Mouse (Mus musculus) forebrain, embryonic 13.5 days (tissue): ENCODE data around the gene Slc5a11. TPM values are rescaled to one million over a fixed set of nuclear protein-coding genes. Genes with fewer than 3 reads are reported as not detected.

Experiments
- ATAC-seq: fragments of 200-750 bp; cut with Nextera tagmentation; 2 replicates; pipeline ENCODE4 v1.8.0; 2017
- H3K27ac ChIP-seq: fragments of 300-500 bp; sonication (generic); 2 replicates; pipeline ENCODE4 v1.5.1; 2015; ENCODE audit warnings: inconsistent platforms, mild to moderate bottlenecking, moderate library complexity
- H3K27me3 ChIP-seq: fragments of 300-500 bp; sonication (generic); 2 replicates; pipeline ENCODE4 v1.6.1; 2015; ENCODE audit warnings: mild to moderate bottlenecking, inconsistent platforms
- H3K36me3 ChIP-seq: fragments of 300-500 bp; sonication (generic); 2 replicates; pipeline ENCODE4 v1.6.1; 2015; ENCODE audit warnings: mild to moderate bottlenecking, inconsistent platforms; ENCODE audit not compliant: poor library complexity, severe bottlenecking
- H3K4me1 ChIP-seq: fragments of 300-500 bp; sonication (generic); 2 replicates; pipeline ENCODE4 v1.6.1; 2015; ENCODE audit warnings: inconsistent platforms
- H3K4me2 ChIP-seq: fragments of 300-500 bp; sonication (generic); 2 replicates; pipeline ENCODE4 v1.6.1; 2015; ENCODE audit warnings: inconsistent platforms, mild to moderate bottlenecking, moderate library complexity
- H3K4me3 ChIP-seq: fragments of 300-500 bp; sonication (generic); 2 replicates; pipeline ENCODE4 v1.5.1; 2015; ENCODE audit warnings: mild to moderate bottlenecking, inconsistent platforms
- H3K9ac ChIP-seq: fragments of 300-500 bp; sonication (generic); 2 replicates; pipeline ENCODE4 v1.6.1; 2015; ENCODE audit warnings: mild to moderate bottlenecking, inconsistent platforms
- H3K9me3 ChIP-seq: fragments of 300-500 bp; sonication (generic); replicated peaks from 2 replicates; pipeline ENCODE4 v1.6.1; 2016; ENCODE audit warnings: inconsistent platforms
- WGBS: fragments of 180-500 bp; shearing (Covaris S2); methylation state at CpG from one replicate; pipeline ENCODE4 v1.1.7; 2015; 5-methylcytosine and 5-hydroxymethylcytosine counted together
- polyA plus RNA-seq: library from polyadenylated mRNA; unstranded; fragments of >200 nt; fragmentation: Nextera tagmentation; extraction: Ambion mirVana; gene quantifications from 2 replicates; pipeline ENCODE4 v1.2.1, GENCODE M21; 2015

Gene Slc5a11
- polyA plus RNA-seq, 1 experiment from 2014 or later: not detected

DNA sequence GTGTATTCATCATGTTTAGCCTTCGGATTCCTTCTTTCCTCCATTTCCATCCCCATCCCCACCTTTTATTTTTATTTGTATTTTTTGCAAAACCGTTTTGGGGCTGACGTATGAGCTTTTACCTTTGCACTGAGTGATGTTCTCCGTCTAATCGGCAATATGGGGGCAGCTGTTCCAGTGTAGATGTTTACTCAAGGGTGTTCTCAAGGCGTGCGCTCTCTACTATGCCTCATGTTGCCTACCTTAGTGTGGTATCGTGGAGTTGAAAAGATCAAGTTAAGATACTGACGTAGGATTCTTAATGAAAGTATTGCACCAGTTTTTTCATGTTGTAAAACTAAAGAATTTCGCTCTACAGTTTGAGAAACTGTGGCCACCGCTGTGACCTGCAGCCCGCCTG lies 21.4 kb upstream of the Slc5a11 start:
- no peaks in the 10 kb centered on the region for H3K27me3 ChIP-seq
- H3K36me3 ChIP-seq: peaks cover 77% of the 10 kb centered on the region
- no peak for ATAC-seq
- no peaks in the 10 kb centered on the region for H3K4me1 ChIP-seq
- H3K9me3 ChIP-seq: no peaks in the 10 kb centered on the region
- no peak overlapping the region for H3K4me2 ChIP-seq
- 96% methylated on average over 12 of the region's 12 CpGs for WGBS
- H3K9ac ChIP-seq: no peak overlapping the region
- no peak overlapping the region for H3K27ac ChIP-seq
- H3K4me3 ChIP-seq: no peak overlapping the region

DNA sequence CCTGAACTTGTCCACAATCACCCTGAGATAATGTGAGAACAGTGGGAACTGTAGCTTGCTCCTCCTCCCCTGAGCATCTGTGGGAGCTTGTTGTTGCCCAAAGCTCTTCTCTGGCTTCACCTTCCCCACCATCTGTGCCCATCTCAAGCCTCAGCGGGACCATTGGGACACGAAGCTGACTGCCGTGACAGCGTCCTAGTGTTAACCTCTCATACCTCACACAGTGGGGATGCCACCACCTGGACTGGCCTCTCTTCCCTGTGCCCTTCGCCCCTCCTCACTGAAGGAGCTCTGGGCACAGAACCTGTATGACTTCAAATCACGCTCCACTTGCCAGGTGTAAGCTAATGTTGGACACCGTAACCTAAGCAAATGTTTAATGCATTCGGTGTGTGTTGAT lies 19.9 kb upstream of the Slc5a11 start:
- no peaks in the 10 kb centered on the region for H3K27me3 ChIP-seq
- WGBS: 93% methylated on average over 8 of the region's 8 CpGs
- no peak overlapping the region for H3K27ac ChIP-seq
- no peak overlapping the region for H3K4me3 ChIP-seq
- no peak for ATAC-seq
- H3K9me3 ChIP-seq: no peaks in the 10 kb centered on the region
- H3K4me2 ChIP-seq: no peak overlapping the region
- no peak overlapping the region for H3K9ac ChIP-seq
- H3K4me1 ChIP-seq: no peaks in the 10 kb centered on the region
- peaks cover 62% of the 10 kb centered on the region for H3K36me3 ChIP-seq

DNA sequence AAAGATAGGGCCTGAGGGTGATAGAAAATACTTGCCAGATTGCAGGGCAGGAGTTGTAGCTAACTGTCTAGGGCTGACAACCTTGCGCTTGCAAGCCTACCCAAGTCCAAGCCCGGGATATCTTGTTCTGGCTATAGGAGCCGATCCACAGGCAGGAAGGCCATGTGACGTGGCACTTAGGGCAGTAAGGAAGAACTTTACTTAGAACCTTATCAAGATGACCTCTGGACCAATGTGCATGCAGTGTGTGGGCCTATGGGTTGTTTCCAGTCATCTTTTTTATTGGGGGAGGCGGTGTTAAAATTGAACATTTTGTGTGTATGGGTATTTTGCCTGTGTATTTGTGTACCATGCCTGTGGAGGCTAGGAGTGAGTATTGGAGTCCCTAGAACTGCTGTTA lies 18.1 kb upstream of the Slc5a11 start:
- 95% methylated on average over 5 of the region's 5 CpGs for WGBS
- H3K9ac ChIP-seq: no peak overlapping the region
- H3K4me3 ChIP-seq: no peak overlapping the region
- no peak overlapping the region for H3K4me2 ChIP-seq
- no peaks in the 10 kb centered on the region for H3K4me1 ChIP-seq
- H3K36me3 ChIP-seq: peaks cover 44% of the 10 kb centered on the region
- H3K27ac ChIP-seq: no peak overlapping the region
- H3K9me3 ChIP-seq: no peaks in the 10 kb centered on the region
- no peak for ATAC-seq
- no peaks in the 10 kb centered on the region for H3K27me3 ChIP-seq

DNA sequence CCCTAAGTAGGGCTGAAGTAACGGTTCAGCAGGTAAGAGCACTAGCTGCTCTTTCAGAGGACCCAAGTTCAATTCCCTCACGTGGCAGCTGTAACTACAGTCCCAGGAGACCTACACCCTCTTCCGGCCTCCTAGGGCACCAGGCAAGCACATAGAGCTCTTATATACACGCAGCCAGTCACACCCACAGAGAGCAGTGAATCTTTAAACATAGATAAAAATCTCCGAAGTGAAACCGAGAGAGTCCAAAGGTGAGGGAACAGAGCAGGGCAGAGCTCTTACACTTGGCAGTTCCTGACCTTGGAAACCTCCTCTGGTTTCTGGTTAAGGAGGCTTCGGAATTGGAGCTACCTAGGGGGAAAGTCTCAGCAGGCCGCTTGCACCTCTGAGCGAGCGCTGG lies 15.9 kb upstream of the Slc5a11 start:
- no peak overlapping the region for H3K9ac ChIP-seq
- no peak overlapping the region for H3K4me2 ChIP-seq
- H3K4me3 ChIP-seq: no peak overlapping the region
- WGBS: 82% methylated on average over 10 of the region's 10 CpGs
- no peak overlapping the region for H3K27ac ChIP-seq
- no peaks in the 10 kb centered on the region for H3K9me3 ChIP-seq
- peaks cover 24% of the 10 kb centered on the region for H3K36me3 ChIP-seq
- ATAC-seq: no peak
- H3K27me3 ChIP-seq: no peaks in the 10 kb centered on the region
- H3K4me1 ChIP-seq: no peaks in the 10 kb centered on the region

DNA sequence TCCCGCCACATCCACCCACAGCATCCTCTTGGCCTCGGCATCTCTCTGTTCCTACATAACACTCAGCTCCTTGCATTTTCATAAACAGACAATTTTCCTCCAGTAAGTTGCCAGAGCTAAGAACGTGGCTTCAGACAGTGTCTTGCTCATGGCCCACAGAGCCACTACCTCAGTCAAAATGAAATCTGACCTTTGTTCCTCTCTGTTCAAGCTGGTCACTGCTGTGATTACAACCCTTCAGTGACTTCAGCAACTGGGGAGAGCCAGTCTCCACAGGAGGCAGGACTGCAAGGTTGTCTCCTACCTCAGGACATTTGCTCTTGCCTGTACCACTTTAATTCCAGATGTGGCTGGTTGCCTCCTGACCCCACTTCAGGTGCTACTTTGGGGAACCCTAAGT lies 15.4 kb upstream of the Slc5a11 start:
- 86% methylated on average over 3 of the region's 3 CpGs for WGBS
- Histone ChIP-seq H3K9ac (no peak overlapping the region), H3K9me3 (no peaks in the 10 kb centered on the region), H3K4me2 (no peak overlapping the region), H3K4me3 (no peak overlapping the region), H3K36me3 (peaks cover 20% of the 10 kb centered on the region), H3K27me3 (no peaks in the 10 kb centered on the region), H3K4me1 (no peaks in the 10 kb centered on the region), H3K27ac (no peak overlapping the region)
- no peak for ATAC-seq

DNA sequence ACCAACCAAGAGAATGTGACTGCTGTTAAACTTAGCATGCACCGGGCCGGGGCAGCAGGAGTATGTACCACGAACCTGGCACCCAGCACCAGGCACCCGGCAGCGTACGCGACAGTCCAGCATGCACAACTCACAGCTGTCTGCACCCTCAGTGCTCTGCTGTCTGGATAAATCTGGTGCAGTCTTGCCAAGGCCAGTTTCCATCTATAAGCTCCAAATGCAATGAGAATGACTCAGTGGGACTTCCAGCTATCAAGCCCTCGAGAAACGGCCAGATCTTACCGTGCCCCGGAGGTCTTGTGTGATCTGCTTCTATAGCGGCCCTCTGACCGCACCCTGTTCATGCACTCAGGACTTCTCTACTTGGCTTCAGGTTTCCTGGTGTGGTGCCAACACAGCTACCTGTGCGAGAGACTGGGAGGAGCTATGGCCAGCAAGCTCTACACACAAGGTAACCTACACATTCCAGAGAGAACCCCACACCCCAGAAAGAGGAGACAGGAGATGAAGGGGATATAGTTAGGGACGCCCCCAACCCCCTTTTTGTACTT lies 14.8 kb upstream of the Slc5a11 start:
- Histone ChIP-seq H3K9me3 (no peaks in the 10 kb centered on the region), H3K4me3 (no peak overlapping the region), H3K36me3 (peaks cover 15% of the 10 kb centered on the region), H3K27me3 (no peaks in the 10 kb centered on the region), H3K27ac (no peak overlapping the region), H3K9ac (no peak overlapping the region), H3K4me2 (no peak overlapping the region), H3K4me1 (no peaks in the 10 kb centered on the region)
- ATAC-seq: no peak
- 90% methylated on average over 15 of the region's 15 CpGs for WGBS

DNA sequence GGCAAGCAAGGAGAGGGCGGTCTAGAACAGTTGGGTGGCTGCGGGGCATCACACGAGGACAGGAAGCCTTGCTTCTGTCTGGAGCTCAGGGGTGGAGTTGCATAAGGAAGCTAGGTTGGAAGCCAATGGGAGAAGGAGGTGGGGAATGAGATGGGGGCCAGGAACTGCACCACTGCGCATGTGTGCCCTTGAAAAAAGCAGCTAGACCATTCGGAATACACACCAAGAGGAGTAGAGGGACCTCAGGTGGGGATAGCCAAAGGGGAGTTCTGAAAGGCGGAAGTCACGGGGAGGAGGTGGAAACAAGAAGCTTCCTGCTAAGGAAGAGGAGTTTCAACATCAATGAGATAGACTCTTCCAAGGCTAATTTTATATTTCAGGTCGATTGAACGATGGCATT lies 13.9 kb upstream of the Slc5a11 start:
- H3K9me3 ChIP-seq: no peaks in the 10 kb centered on the region

DNA sequence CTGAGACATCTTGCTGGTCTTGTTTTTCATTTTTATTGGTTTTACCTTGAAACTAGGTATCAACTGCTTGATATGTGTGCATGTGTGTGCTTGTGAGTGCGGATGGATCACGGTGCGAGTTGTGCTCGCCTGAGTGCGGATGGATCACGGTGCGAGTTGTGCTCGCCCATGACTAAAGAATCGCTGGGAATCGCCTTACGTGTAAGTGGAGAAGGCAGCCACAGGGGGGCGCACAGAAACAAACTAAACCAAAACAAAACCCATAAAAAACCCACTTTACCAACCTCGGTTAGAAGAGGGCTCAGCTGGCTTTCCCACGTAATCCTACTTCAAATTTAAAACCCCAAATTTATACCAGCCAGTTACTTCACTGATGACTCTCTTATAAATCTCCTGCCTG lies 9.3 kb upstream of the Slc5a11 start:
- no peaks in the 10 kb centered on the region for H3K27me3 ChIP-seq
- 34% methylated on average over 14 of the region's 14 CpGs for WGBS
- no peak overlapping the region for H3K4me3 ChIP-seq
- no peak for ATAC-seq
- no peaks in the 10 kb centered on the region for H3K9me3 ChIP-seq
- H3K4me1 ChIP-seq: no peaks in the 10 kb centered on the region
- H3K9ac ChIP-seq: no peak overlapping the region
- H3K36me3 ChIP-seq: no peaks in the 10 kb centered on the region
- H3K27ac ChIP-seq: no peak overlapping the region
- H3K4me2 ChIP-seq: no peak overlapping the region

More for the DNA sequence above, 13.9 kb upstream of the Slc5a11 start:
- H3K4me2 ChIP-seq: no peak overlapping the region
- no peak overlapping the region for H3K9ac ChIP-seq
- WGBS: 83% methylated on average over 9 of the region's 9 CpGs
- H3K36me3 ChIP-seq: 0 out of 2 replicates have a peak, but pooled peaks cover 6% of the 10 kb centered on the region
- no peaks in the 10 kb centered on the region for H3K27me3 ChIP-seq
- H3K27ac ChIP-seq: no peak overlapping the region
- H3K4me3 ChIP-seq: no peak overlapping the region
- no peaks in the 10 kb centered on the region for H3K4me1 ChIP-seq
- ATAC-seq: no peak

DNA sequence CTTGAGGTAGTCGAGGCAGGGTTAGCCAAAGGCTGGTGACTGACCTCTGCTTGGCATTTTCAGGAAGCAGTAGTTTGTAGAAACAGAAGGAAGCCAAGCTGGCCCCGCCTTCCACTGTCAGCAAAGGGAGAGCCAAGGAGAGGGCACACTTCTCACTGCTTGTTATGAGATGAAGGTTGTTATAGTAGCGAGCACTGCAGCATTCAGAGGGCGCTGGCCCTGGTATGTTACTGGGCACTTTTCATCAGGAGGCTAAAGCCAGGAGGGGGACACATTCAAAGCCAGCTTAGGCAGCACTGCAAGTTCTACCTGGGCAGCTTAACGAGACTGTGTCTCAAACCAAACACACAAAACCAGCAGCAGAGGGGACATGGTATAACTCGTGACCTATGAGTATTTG lies 7.0 kb upstream of the Slc5a11 start:
- Histone ChIP-seq H3K27ac (no peak overlapping the region), H3K36me3 (no peaks in the 10 kb centered on the region), H3K27me3 (no peaks in the 10 kb centered on the region), H3K9ac (no peak overlapping the region), H3K9me3 (no peaks in the 10 kb centered on the region), H3K4me3 (no peak overlapping the region), H3K4me1 (no peaks in the 10 kb centered on the region), H3K4me2 (no peak overlapping the region)
- ATAC-seq: no peak
- 78% methylated on average over 6 of the region's 6 CpGs for WGBS

DNA sequence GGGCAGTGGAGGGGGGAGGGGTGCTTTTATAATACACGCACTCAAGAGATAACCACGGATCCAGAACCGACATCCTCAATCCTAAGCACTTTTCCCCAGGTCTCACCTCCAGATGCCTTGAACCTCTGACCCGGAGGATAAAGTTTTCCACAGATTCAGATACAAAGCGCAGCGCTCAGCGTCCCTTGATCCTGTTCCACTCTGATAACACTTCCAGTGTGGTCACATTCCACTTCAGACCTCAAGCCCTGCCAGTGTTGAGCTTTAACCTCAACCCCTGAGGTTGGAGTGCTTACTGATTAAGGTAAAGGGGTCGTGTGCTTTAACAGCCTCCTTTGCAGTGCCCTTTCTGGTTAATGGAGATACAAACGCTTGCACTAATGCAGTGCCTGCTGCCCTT lies 4.7 kb upstream of the Slc5a11 start:
- H3K4me1 ChIP-seq: 0 out of 2 replicates have a peak, but pooled peaks cover 6% of the 10 kb centered on the region
- WGBS: 77% methylated on average over 9 of the region's 9 CpGs

DNA sequence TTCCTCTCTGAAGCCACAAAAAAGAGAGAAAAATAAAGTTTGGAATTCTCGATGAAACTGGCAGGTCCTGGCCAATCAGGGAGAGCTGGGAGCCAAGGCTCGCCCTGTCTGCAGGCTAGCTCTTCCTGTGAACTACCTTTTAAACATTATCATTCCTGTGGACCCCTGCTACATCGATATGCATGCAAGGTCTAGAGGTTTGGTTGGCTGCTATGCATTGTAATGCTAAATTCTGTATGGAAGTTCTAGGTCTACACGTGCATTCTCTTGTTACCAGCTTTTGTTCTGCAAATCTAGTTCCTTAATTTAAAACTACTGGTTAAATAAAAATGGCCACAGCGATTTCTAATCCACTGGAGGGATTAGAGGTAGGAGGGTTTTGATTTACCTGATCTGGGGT lies 3.1 kb upstream of the Slc5a11 start:
- ATAC-seq: no peak
- 49% methylated on average over 5 of the region's 5 CpGs for WGBS

More for the DNA sequence above, 4.7 kb upstream of the Slc5a11 start:
- Histone ChIP-seq H3K4me2 (no peak overlapping the region), H3K9ac (no peak overlapping the region), H3K36me3 (no peaks in the 10 kb centered on the region), H3K4me3 (no peak overlapping the region), H3K27ac (no peak overlapping the region), H3K9me3 (no peaks in the 10 kb centered on the region), H3K27me3 (no peaks in the 10 kb centered on the region)
- ATAC-seq: no peak

DNA sequence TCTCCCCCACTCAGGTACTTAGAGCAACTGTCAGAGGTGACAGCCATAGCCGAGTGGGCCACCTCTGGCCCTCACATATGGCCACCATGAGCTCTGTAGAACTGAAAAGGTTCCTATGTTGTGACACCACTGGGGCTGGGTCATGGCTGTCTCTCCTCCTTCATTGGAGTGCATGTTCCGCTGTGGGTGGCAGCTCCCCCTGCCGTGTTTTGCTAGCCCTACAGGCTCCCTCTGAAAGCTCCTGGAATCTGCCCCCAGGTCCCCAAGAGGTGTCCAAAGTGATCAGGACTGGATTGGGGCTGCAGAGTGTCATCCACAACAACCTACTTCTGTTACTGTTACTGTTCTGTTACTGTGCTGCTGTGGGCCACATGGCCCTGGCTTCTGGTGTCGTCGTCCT lies 2.3 kb upstream of the Slc5a11 start:
- H3K27ac ChIP-seq: no peak overlapping the region
- H3K27me3 ChIP-seq: no peaks in the 10 kb centered on the region
- 0 out of 2 replicates have a peak, but pooled peaks cover 6% of the 10 kb centered on the region for H3K4me1 ChIP-seq
- H3K36me3 ChIP-seq: no peaks in the 10 kb centered on the region
- H3K9ac ChIP-seq: no peak overlapping the region
- ATAC-seq: no peak
- H3K9me3 ChIP-seq: no peaks in the 10 kb centered on the region
- 87% methylated on average over 5 of the region's 5 CpGs for WGBS
- no peak overlapping the region for H3K4me2 ChIP-seq
- no peak overlapping the region for H3K4me3 ChIP-seq

More for the DNA sequence above, 3.1 kb upstream of the Slc5a11 start:
- H3K4me1 ChIP-seq: 0 out of 2 replicates have a peak, but pooled peaks cover 6% of the 10 kb centered on the region
- no peaks in the 10 kb centered on the region for H3K9me3 ChIP-seq
- H3K4me3 ChIP-seq: no peak overlapping the region
- no peak overlapping the region for H3K9ac ChIP-seq
- no peaks in the 10 kb centered on the region for H3K36me3 ChIP-seq
- no peaks in the 10 kb centered on the region for H3K27me3 ChIP-seq
- H3K4me2 ChIP-seq: no peak overlapping the region
- no peak overlapping the region for H3K27ac ChIP-seq

DNA sequence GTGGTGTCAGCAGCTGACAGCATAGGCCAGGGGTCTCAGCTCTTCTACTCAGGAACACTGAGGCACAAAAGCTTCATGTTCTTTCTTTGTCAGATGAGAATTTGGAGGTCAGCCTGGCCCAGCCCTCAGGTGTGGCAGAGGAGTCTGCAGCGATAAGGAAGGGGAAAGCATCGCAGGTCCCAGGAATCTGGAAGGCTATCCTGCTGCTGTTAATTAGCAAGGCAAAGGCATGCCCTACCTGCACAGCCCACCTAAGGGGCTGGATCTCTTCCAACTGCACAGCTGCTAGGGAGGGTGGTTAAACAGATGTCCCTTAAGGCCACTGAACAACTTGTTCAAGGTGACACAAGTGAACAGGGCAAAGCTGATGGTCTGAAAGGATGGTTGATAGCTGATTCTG lies 558 bp downstream of the Slc5a11 start:
- Histone ChIP-seq H3K9ac (no peak overlapping the region), H3K4me2 (no peak overlapping the region), H3K27me3 (no peaks in the 10 kb centered on the region), H3K9me3 (no peaks in the 10 kb centered on the region), H3K4me3 (no peak overlapping the region), H3K27ac (no peak overlapping the region), H3K4me1 (peaks cover 13% of the 10 kb centered on the region; the same call in 1 of the 2 replicates), H3K36me3 (no peaks in the 10 kb centered on the region)
- no peak for ATAC-seq
- WGBS: 71% methylated on average over 2 of the region's 2 CpGs
